Mouse (Mus musculus): ENCODE data around the gene Insl3.

DNA sequence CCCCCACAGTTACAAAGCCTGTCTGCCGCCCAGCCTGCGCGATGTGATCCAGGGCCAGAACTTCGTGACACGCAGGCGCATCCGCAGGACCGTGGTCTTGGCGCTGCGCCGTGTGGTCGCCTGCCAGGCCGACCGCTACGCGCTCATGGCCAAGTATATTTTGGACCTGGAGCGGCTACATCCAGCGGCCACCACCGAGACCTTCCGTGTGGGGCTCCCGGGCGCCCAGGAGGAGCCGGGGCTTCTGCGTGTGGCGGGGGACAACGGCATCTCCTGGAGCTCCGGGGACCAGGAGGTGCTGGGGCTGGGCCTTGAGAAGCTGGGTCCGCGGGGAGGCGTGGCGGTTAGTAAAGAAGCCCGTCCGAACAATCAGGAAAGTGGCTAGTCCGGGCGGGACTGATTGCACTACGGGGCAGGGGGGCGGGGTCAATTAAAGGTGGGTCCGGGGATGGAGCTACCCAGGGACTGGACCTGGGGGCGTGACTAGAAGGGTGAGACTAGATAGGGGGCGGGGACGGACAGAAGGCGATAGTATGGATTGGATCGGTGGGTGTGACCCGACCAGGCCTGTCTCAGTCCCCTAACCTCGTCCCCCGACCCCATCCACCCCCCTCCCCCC is 9.4 kb upstream of the Insl3 start:
- no peak for TF ChIP-seq CTCF (IDR thresholded peaks at IDR 0.05; ENCODE audit: control insufficient read depth, insufficient read depth, insufficient replicate concordance, low read depth, low read length)
- no peak for TF ChIP-seq POLR2A (IDR thresholded peaks at IDR 0.05; ENCODE audit: control insufficient read depth, low read depth, low read length)

Measured in testis, adult 2 months (tissue).